Comparison of ENCODE assay signal across 8 mouse cellular contexts in the genomic region with DNA sequence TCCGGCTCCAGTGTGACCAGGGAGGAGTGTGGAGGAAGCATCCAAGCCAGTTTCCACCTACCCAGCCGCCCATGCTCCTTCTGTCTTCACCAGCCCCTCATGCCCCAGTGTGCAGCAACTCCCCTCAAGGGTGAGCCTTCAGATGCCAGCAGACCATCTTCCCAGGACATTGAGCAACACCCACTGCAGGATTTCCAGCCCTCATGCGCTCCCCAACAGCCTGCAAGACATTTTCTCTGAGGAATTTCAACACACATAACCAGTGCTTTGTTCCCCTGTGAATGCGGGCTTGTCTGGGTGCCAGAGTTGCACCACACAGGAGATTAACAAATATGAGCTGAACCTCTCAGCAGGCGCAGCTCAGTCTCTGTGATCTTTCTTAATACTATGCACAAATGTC.
DNase-seq lines count a peak whose midpoint lies in the region; ATAC-seq lines count a peak whose summit lies in the region.

No protein-coding gene starts in this region.

- H3K4me2 ChIP-seq in heart, embryonic 11.5 days: no peak overlapping the region

- 65% methylated on average over 5 of the region's 5 CpGs for WGBS in heart, embryonic 11.5 days (ENCODE audit: insufficient replicate concordance)

- H3K27ac ChIP-seq in heart, embryonic 11.5 days (ENCODE audit: low read depth, low read length): no peak overlapping the region

- H3K9ac ChIP-seq in heart, embryonic 11.5 days (ENCODE audit: low read depth, low read length): no peak overlapping the region

- no peak overlapping the region for H3K4me3 ChIP-seq in heart, embryonic 11.5 days (ENCODE audit: low read depth, low read length)

- no peaks in the 10 kb centered on the region for H3K4me1 ChIP-seq in heart, embryonic 11.5 days (ENCODE audit: control insufficient read depth, insufficient read depth, low read length)

- no peaks in the 10 kb centered on the region for H3K27me3 ChIP-seq in heart, embryonic 11.5 days (ENCODE audit: control insufficient read depth, insufficient read depth, low read length)

- no peaks in the 10 kb centered on the region for H3K9me3 ChIP-seq in heart, embryonic 11.5 days (replicated peaks; ENCODE audit: control insufficient read depth, low read length)

- no peak for ATAC-seq in heart, embryonic 11.5 days (replicated peaks; ENCODE audit: insufficient number of reproducible peaks, low FRiP score, low TSS enrichment)

- H3K36me3 ChIP-seq in heart, embryonic 11.5 days (ENCODE audit: control insufficient read depth, insufficient read depth, low read length): no peaks in the 10 kb centered on the region

- DNase-seq in heart, adult 18-20 months: peak; percentile 13 to 44
- peak; percentile 87 for DNase-seq in Muller cell, postnatal 12 days (ENCODE audit: inconsistent ontology term)
- DNase-seq in fat pad, adult 2 months (ENCODE audit: extremely low read depth, low read depth, low spot score): peak; percentile 98
- DNase-seq in lung, postnatal 36 days: peak; percentile 86
- no peak for DNase-seq in right cerebral cortex, postnatal 25 days
- DNase-seq in thymus, postnatal 25 days: no peak
- DNase-seq in left cerebral cortex, adult 9 months (ENCODE audit: low spot score in 2 of 2): no peak

Comparison
In these comparisons a context has a peak if more than half of its experiments do, and no peak if none do; other contexts are left out.
1. DNase-seq: peak in heart, adult 18-20 months (2 of 2), Muller cell, postnatal 12 days (single experiment), fat pad, adult 2 months (single experiment) and lung, postnatal 36 days (single experiment); none in right cerebral cortex, postnatal 25 days (single experiment), thymus, postnatal 25 days (single experiment) and left cerebral cortex, adult 9 months (0 of 2).